Mouse (Mus musculus) hindbrain, embryonic 13.5 days (tissue): ENCODE data around the gene Tln2. TPM values are rescaled to one million over a fixed set of nuclear protein-coding genes. Genes with fewer than 3 reads are reported as not detected.

ENCODE experiments used
- ATAC-seq: fragments of 200-750 bp; cut with Nextera tagmentation; 2 replicates; pipeline ENCODE4 v1.8.0; 2017; ENCODE audit warnings: moderate TSS enrichment; ENCODE audit not compliant: low FRiP score
- H3K27ac ChIP-seq: fragments of 300-500 bp; sonication (generic); 2 replicates; pipeline ENCODE4 v1.5.1; 2015; ENCODE audit warnings: inconsistent platforms, mild to moderate bottlenecking, moderate library complexity
- H3K27me3 ChIP-seq: fragments of 300-500 bp; sonication (generic); 2 replicates; pipeline ENCODE4 v1.6.1; 2015; ENCODE audit warnings: mild to moderate bottlenecking, inconsistent platforms
- H3K36me3 ChIP-seq: fragments of 300-500 bp; sonication (generic); 2 replicates; pipeline ENCODE4 v1.6.1; 2015; ENCODE audit warnings: mild to moderate bottlenecking, inconsistent platforms
- H3K4me1 ChIP-seq: fragments of 300-500 bp; sonication (generic); replicated peaks from 2 replicates; pipeline ENCODE4 v1.6.1; 2015; ENCODE audit warnings: inconsistent platforms
- H3K4me2 ChIP-seq: fragments of 300-500 bp; sonication (generic); 2 replicates; pipeline ENCODE4 v1.6.1; 2015; ENCODE audit warnings: inconsistent platforms, mild to moderate bottlenecking, moderate library complexity
- H3K4me3 ChIP-seq: fragments of 300-500 bp; sonication (generic); 2 replicates; pipeline ENCODE4 v1.5.1; 2015; ENCODE audit warnings: mild to moderate bottlenecking, inconsistent platforms
- H3K9ac ChIP-seq: fragments of 300-500 bp; sonication (generic); 2 replicates; pipeline ENCODE4 v1.6.1; 2015; ENCODE audit warnings: mild to moderate bottlenecking, inconsistent platforms
- H3K9me3 ChIP-seq: fragments of 300-500 bp; sonication (generic); 2 replicates; pipeline ENCODE4 v1.6.1; 2016; ENCODE audit warnings: inconsistent platforms
- WGBS: fragments of 180-500 bp; shearing (Covaris S2); methylation state at CpG from one replicate; pipeline ENCODE4 v1.1.7; 2015; 5-methylcytosine and 5-hydroxymethylcytosine counted together
- polyA plus RNA-seq: library from polyadenylated mRNA; unstranded; fragments of >200 nt; fragmentation: Nextera tagmentation; extraction: Ambion mirVana; gene quantifications from 2 replicates; pipeline ENCODE4 v1.2.1, GENCODE M21; 2015

Gene Tln2
- 29.5 and 33.8 TPM in 2 replicates for polyA plus RNA-seq

- Histone ChIP-seq H3K4me1 (0 out of 2 replicates have a peak, but pooled peaks cover 5% of the 10 kb centered on the region), H3K27me3 (no peaks in the 10 kb centered on the region), H3K4me2 (no peak within 1 kb of the TSS), H3K9ac (no peak within 1 kb of the TSS), H3K9me3 (no peaks in the 10 kb centered on the region), H3K4me3 (no peak within 1 kb of the TSS), H3K36me3 (peaks cover 12% of the 10 kb centered on the region; the same call in 1 of the 2 replicates), H3K27ac (no peak within 1 kb of the TSS)
- no peak for ATAC-seq
- 100% methylated on average over 4 of the region's 4 CpGs for WGBS
These were observed at the start of gene Tln2 for GRCm38 (mm10) chr9:67559603-67560002. Tln2 (minus strand) TSS chr9:67559703.

GRCm38 (mm10) chr9:67609226-67609625, 49.7 kb upstream of the Tln2 start:
- ATAC-seq: no peak
- H3K27ac ChIP-seq: no peak overlapping the region
- H3K9ac ChIP-seq: no peak overlapping the region
- H3K4me1 ChIP-seq: peaks cover 8% of the 10 kb centered on the region
- H3K36me3 ChIP-seq: no peaks in the 10 kb centered on the region
- H3K4me2 ChIP-seq: no peak overlapping the region
- H3K9me3 ChIP-seq: no peaks in the 10 kb centered on the region
- WGBS: 86% methylated on average over 1 of the region's 1 CpGs
- H3K27me3 ChIP-seq: no peaks in the 10 kb centered on the region
- no peak overlapping the region for H3K4me3 ChIP-seq

- H3K27me3 ChIP-seq: no peaks in the 10 kb centered on the region
- no peak overlapping the region; the same call in 1 of the 2 replicates for H3K27ac ChIP-seq
- ATAC-seq: no peak
- no peaks in the 10 kb centered on the region for H3K36me3 ChIP-seq
- 74% methylated on average over 9 of the region's 9 CpGs for WGBS
- H3K4me1 ChIP-seq: peaks cover 8% of the 10 kb centered on the region
- H3K4me2 ChIP-seq: no peak overlapping the region
- no peaks in the 10 kb centered on the region for H3K9me3 ChIP-seq
- H3K9ac ChIP-seq: no peak overlapping the region
- H3K4me3 ChIP-seq: no peak overlapping the region
These were observed 48.4 kb upstream of the Tln2 start for GRCm38 (mm10) chr9:67607786-67608366.

- ATAC-seq: no peak
- WGBS: 89% methylated on average over 6 of the region's 6 CpGs
- H3K4me3 ChIP-seq: no peak overlapping the region
- no peak overlapping the region for H3K27ac ChIP-seq
- peaks cover 8% of the 10 kb centered on the region for H3K4me1 ChIP-seq
- H3K27me3 ChIP-seq: no peaks in the 10 kb centered on the region
- H3K36me3 ChIP-seq: no peaks in the 10 kb centered on the region
- no peak overlapping the region for H3K9ac ChIP-seq
- no peaks in the 10 kb centered on the region for H3K9me3 ChIP-seq
- no peak overlapping the region for H3K4me2 ChIP-seq
These were observed 47.8 kb upstream of the Tln2 start for GRCm38 (mm10) chr9:67607268-67607667.

GRCm38 (mm10) chr9:67605867-67606435, 46.4 kb upstream of the Tln2 start:
- no peak overlapping the region for H3K4me3 ChIP-seq
- no peak overlapping the region for H3K9ac ChIP-seq
- ATAC-seq: no peak
- no peak overlapping the region for H3K27ac ChIP-seq
- no peaks in the 10 kb centered on the region for H3K9me3 ChIP-seq
- no peaks in the 10 kb centered on the region for H3K36me3 ChIP-seq
- no peaks in the 10 kb centered on the region for H3K27me3 ChIP-seq
- WGBS: 78% methylated on average over 7 of the region's 7 CpGs
- peaks cover 8% of the 10 kb centered on the region for H3K4me1 ChIP-seq
- H3K4me2 ChIP-seq: no peak overlapping the region

GRCm38 (mm10) chr9:67604940-67605339, 45.4 kb upstream of the Tln2 start:
- H3K4me3 ChIP-seq: no peak overlapping the region

GRCm38 (mm10) chr9:67602347-67602746, 42.8 kb upstream of the Tln2 start:
- Histone ChIP-seq H3K9me3 (no peaks in the 10 kb centered on the region), H3K4me2 (no peak overlapping the region), H3K27ac (no peak overlapping the region), H3K9ac (no peak overlapping the region), H3K4me3 (no peak overlapping the region), H3K4me1 (peaks cover 2% of the 10 kb centered on the region; the same call in 1 of the 2 replicates), H3K27me3 (no peaks in the 10 kb centered on the region), H3K36me3 (no peaks in the 10 kb centered on the region)
- WGBS: 91% methylated on average over 5 of the region's 5 CpGs
- ATAC-seq: no peak

More at GRCm38 (mm10) chr9:67604940-67605339, 45.4 kb upstream of the Tln2 start:
- Histone ChIP-seq H3K27me3 (no peaks in the 10 kb centered on the region), H3K4me2 (no peak overlapping the region), H3K4me1 (peaks cover 8% of the 10 kb centered on the region), H3K9me3 (no peaks in the 10 kb centered on the region), H3K36me3 (no peaks in the 10 kb centered on the region), H3K9ac (no peak overlapping the region), H3K27ac (no peak overlapping the region)
- ATAC-seq: no peak

GRCm38 (mm10) chr9:67595221-67595620, 35.7 kb upstream of the Tln2 start:
- no peak for ATAC-seq

GRCm38 (mm10) chr9:67593469-67594141, 34.1 kb upstream of the Tln2 start:
- H3K9me3 ChIP-seq: peaks cover 4% of the 10 kb centered on the region; the same call in 1 of the 2 replicates
- H3K9ac ChIP-seq: no peak overlapping the region
- ATAC-seq: no peak
- WGBS: 96% methylated on average over 9 of the region's 9 CpGs
- H3K36me3 ChIP-seq: no peaks in the 10 kb centered on the region
- no peaks in the 10 kb centered on the region for H3K4me1 ChIP-seq
- no peak overlapping the region for H3K4me3 ChIP-seq
- no peak overlapping the region for H3K4me2 ChIP-seq
- no peak overlapping the region for H3K27ac ChIP-seq
- no peaks in the 10 kb centered on the region for H3K27me3 ChIP-seq

More at GRCm38 (mm10) chr9:67595221-67595620, 35.7 kb upstream of the Tln2 start:
- WGBS: 91% methylated on average over 5 of the region's 5 CpGs
- no peaks in the 10 kb centered on the region for H3K4me1 ChIP-seq
- H3K36me3 ChIP-seq: no peaks in the 10 kb centered on the region
- H3K27me3 ChIP-seq: no peaks in the 10 kb centered on the region
- H3K9me3 ChIP-seq: peaks cover 4% of the 10 kb centered on the region; the same call in 1 of the 2 replicates
- H3K4me3 ChIP-seq: no peak overlapping the region
- H3K27ac ChIP-seq: no peak overlapping the region
- H3K4me2 ChIP-seq: no peak overlapping the region
- H3K9ac ChIP-seq: no peak overlapping the region

- no peak for ATAC-seq
- H3K27me3 ChIP-seq: no peaks in the 10 kb centered on the region
- no peak overlapping the region for H3K4me3 ChIP-seq
- no peak overlapping the region for H3K4me2 ChIP-seq
- peaks cover 4% of the 10 kb centered on the region; the same call in 1 of the 2 replicates for H3K9me3 ChIP-seq
- H3K9ac ChIP-seq: no peak overlapping the region
- H3K4me1 ChIP-seq: no peaks in the 10 kb centered on the region
- no peaks in the 10 kb centered on the region for H3K36me3 ChIP-seq
- 91% methylated on average over 5 of the region's 5 CpGs for WGBS
- H3K27ac ChIP-seq: no peak overlapping the region
These were observed 33.2 kb upstream of the Tln2 start for GRCm38 (mm10) chr9:67592726-67593125.

GRCm38 (mm10) chr9:67587111-67587510, 27.6 kb upstream of the Tln2 start:
- ATAC-seq: no peak
- Histone ChIP-seq H3K4me1 (no peaks in the 10 kb centered on the region), H3K4me3 (no peak overlapping the region), H3K9me3 (no peaks in the 10 kb centered on the region), H3K4me2 (no peak overlapping the region), H3K27me3 (no peaks in the 10 kb centered on the region), H3K27ac (no peak overlapping the region), H3K9ac (no peak overlapping the region), H3K36me3 (no peaks in the 10 kb centered on the region)
- 89% methylated on average over 3 of the region's 3 CpGs for WGBS

GRCm38 (mm10) chr9:67586489-67586888, 27.0 kb upstream of the Tln2 start:
- Histone ChIP-seq H3K9me3 (no peaks in the 10 kb centered on the region), H3K36me3 (no peaks in the 10 kb centered on the region), H3K4me2 (no peak overlapping the region), H3K9ac (no peak overlapping the region), H3K4me1 (no peaks in the 10 kb centered on the region), H3K27me3 (no peaks in the 10 kb centered on the region), H3K27ac (no peak overlapping the region), H3K4me3 (no peak overlapping the region)
- WGBS: 93% methylated on average over 1 of the region's 1 CpGs
- ATAC-seq: no peak
